Mouse (Mus musculus): ENCODE measurements around the gene Anapc2. TPM values are rescaled to one million over a fixed set of nuclear protein-coding genes. Genes with fewer than 3 reads are reported as not detected.

Anapc2 gene
- 99.7 TPM for polyA plus RNA-seq (2021)

DNA sequence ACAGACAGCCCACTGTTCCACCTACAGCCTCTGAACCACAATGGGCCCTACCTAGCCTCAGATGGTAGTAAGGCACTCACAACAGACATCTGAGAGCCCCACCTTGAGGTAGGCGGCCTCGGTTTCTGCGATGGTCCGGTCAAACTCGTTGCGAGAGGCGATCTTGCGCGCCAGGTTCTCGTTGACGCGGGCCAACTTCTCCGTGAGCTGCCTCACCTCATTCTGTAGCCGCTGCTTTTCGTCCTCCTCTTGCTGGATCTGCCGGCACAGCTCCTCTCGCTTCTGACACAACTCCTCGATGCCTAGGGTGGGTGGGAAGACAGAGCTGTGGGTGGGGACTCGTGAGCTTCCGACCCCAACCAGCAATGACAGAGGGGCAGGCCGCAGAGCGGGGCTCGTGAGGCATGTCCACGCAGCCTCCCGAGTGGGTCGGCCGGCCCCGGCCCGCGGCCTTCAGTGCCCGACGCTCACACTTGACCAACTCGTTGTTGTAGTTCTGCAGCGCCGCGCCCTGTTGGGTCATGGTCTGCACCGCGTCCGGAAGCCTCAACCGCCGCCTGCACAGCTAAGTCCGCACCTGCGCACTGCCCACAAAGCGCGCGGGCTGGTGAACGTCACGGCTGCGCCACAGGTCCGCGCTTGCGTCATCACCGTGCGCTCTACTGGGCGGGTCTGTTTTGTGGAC, at the start of gene Anapc2, which contains the start of gene Ssna1:
Gene Anapc2 (plus strand): TSS at position 652 of the 685 bp plus-strand sequence.
Gene Ssna1 (minus strand): TSS at position 612 of the 685 bp plus-strand sequence.
- in situ Hi-C loops (cut with MboI; ENCODE audit: low pct_unique_long_range_greater_than_20kb): no loop called here
- ATAC-seq: peak; percentile 79

DNA sequence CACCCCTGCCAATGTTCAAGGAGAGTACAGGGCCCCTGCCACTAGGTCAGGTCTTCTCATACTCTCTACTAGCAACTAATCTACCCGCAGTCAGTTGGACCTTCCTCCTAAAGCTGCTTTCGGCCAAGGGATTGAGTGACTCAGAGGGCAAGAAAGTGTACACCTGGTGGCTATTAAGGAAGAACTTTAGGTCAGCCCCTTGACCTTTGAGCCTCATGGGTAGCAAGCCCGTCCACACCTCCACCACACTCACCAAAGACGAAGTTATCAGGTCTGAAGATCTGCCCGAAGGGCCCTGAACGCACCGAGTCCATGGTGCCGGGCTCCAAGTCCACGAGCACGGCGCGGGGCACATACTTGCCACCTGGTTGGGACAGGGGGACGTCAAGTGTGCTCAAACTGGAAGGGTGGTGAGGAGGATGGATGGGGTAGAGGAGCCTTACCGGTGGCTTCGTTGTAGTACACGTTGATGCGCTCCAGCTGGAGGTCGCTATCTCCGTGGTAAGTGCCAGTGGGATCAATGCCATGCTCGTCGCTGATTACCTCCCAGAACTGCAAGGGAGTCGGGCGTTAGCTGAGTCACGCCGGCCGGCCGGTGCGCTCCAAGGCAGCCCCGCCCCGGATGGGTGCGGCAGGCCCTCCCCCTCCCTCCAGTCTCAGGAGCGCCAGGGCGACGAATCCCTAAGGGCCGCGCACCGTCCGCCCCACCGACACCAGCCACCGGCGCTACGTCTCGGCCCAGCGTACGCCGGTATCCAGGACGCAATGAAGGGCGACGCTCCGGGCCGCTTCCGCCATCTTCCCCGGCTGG, 48.4 kb upstream of the Anapc2 start:
- in situ Hi-C loops (cut with MboI; ENCODE audit: low pct_unique_long_range_greater_than_20kb): no loop called here
- TF ChIP-seq CTCF (IDR thresholded peaks at IDR 0.05): no peak

More for the DNA sequence above, at the start of gene Anapc2, which contains the start of gene Ssna1:
- TF ChIP-seq CTCF (IDR thresholded peaks at IDR 0.05): no peak
- DNase-seq (ENCODE audit: low read depth, low spot score): peak; percentile 71
- no peaks in the 10 kb centered on the region for H3K27me3 ChIP-seq
- ChIA-PET CTCF (interaction anchor here (0.9 to 2.4 kb wide), 9 partner anchors 11 to 75 kb away, joined by 3 to 10 read pairs (median 4); partner anchors contain the start of genes Tmem203 and Tor4a), POLR2A (interaction anchor here (1.4 to 3.8 kb wide), 4 partner anchors 8 to 19 kb away, joined by 3 to 34 read pairs (median 13); partner anchors contain the start of genes Tmem203 and Tprn)

DNA sequence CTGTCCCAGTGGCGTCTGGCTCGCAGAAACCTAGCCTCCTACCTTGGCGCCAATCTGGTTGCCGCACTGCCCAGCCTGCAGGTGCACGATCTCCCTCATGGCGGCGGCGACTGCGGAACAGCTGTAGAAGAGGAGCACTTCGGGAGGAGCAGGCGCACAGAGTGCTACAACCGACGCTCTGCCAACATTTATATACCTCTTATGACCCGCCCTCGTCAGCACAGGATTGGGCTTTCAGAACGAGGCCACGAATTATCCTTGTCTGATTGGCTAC, 47.8 kb upstream of the Anapc2 start, which contains the start of gene Tubb4b:
Gene Tubb4b (minus strand): TSS at position 211 of the 274 bp plus-strand sequence.
- CTCF ChIA-PET: interaction anchor here (1.7 kb wide), 1 partner anchor 30 kb away, joined by 3 read pairs; no protein-coding TSS in a partner anchor
- no peaks in the 10 kb centered on the region for H3K27me3 ChIP-seq
- DNase-seq (ENCODE audit: low read depth, low spot score) (no peak), ATAC-seq (no peak)
- in situ Hi-C loops (cut with MboI; ENCODE audit: low pct_unique_long_range_greater_than_20kb): no loop called here
- no peak for TF ChIP-seq CTCF (IDR thresholded peaks at IDR 0.05)
- POLR2A ChIA-PET: interaction anchor here (1.5 to 2.2 kb wide), 3 partner anchors 11 to 41 kb away, joined by 3 to 8 read pairs (median 5); no protein-coding TSS in a partner anchor

More for the DNA sequence above, 48.4 kb upstream of the Anapc2 start:
- DNase-seq (ENCODE audit: low read depth, low spot score): peak; percentile 15
- ATAC-seq: peak; percentile 31
- H3K27me3 ChIP-seq: no peaks in the 10 kb centered on the region
- ChIA-PET CTCF (interaction anchor here (1.7 kb wide), 1 partner anchor 30 kb away, joined by 3 read pairs; no protein-coding TSS in a partner anchor), POLR2A (interaction anchor here (0.7 to 2.2 kb wide), 4 partner anchors 11 to 1128 kb away, joined by 3 to 8 read pairs (median 6); no protein-coding TSS in a partner anchor)

DNA sequence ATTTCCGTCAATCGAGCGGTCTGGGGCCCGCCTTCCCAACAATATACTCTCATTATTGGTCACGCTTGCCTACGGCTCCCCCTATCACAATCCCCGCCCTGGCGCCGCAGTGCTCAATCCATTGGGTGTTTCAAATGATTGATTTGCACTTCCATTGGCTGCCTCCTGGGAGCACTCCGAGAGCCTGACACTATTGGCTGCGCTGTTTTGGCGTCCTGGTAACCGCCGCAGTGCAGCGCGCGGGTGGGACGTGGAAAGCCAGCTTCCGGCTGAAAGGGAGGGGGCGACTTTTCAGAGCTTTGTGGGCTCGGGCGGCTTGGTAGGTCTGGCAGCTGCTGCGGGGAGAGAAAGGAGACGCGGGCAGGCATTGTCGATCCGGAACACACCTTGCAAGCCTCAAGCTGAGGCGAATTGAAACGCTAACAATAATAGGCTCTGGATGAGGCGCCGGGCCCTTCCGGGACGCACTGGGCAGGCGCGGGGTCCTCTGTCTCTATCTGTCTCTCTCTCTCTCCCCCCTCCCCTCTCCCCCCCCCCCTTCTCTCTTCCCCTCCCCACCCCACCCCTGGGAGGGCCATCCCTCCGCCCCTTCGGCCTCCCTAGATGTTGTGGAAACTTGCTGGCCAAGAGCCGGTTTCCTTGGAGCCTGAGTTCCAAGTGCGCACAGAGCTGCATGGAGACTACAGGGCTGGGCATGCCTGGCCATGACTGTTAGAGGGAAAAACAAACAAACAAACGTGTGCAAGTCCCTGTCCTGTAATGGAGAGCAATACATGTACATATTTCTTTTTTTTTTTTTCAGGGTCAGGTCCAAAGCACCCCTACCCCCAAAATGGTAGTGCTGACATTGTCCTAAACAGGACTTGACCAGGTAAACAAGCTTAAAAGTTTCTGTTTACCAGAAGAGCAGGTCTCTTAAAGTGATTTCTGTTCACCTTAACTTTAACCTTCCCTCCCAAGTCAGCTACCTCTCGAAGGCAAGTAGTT, 47.2 kb upstream of the Anapc2 start:
- no peaks in the 10 kb centered on the region for H3K27me3 ChIP-seq
- no peak for TF ChIP-seq CTCF (IDR thresholded peaks at IDR 0.05)
- ChIA-PET POLR2A (interaction anchor here (1.3 to 2.2 kb wide), 3 partner anchors 15 to 42 kb away, joined by 3 to 8 read pairs (median 5); no protein-coding TSS in a partner anchor), CTCF (interaction anchor here (1.7 kb wide), 1 partner anchor 31 kb away, joined by 3 read pairs; no protein-coding TSS in a partner anchor)
- DNase-seq (ENCODE audit: low read depth, low spot score): peak; percentile 97
- ATAC-seq: peak; percentile 85
- in situ Hi-C loops (cut with MboI; ENCODE audit: low pct_unique_long_range_greater_than_20kb): no loop called here

GRCm38 (mm10) chr2:25225811-25226379, 46.4 kb upstream of the Anapc2 start:
- in situ Hi-C loops (cut with MboI; ENCODE audit: low pct_unique_long_range_greater_than_20kb): no loop called here
- no peak for ATAC-seq
- TF ChIP-seq CTCF (IDR thresholded peaks at IDR 0.05): no peak
- ChIA-PET POLR2A (interaction anchor here (0.6 to 1.3 kb wide), 3 partner anchors 15 to 41 kb away, joined by 3 to 4 read pairs (median 3); no protein-coding TSS in a partner anchor), CTCF (interaction anchor here (3.4 kb wide), 1 partner anchor 32 kb away, joined by 25 read pairs; no protein-coding TSS in a partner anchor)
- no peak for DNase-seq (ENCODE audit: low read depth, low spot score)
- peaks cover 5% of the 10 kb centered on the region for H3K27me3 ChIP-seq

DNA sequence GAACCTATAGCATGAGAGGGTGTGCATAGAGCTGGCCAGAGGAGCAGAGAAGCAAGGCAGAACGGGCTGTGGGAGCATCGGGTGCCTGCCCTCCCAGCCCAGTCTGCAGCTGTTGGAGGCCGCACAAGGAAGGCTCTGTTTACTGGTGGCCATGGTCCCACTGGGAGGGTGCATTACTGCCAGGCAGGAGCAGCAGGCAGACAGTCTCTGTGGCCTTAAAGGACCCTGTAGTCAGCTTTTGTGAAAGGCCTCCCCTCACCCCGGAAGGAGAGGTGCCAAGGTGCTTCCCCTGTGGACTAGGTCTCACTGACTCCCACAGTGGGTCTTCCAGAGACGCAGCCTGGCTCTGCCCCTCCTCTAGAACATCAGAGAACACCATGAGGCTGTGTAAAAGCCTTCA, 45.4 kb upstream of the Anapc2 start:
- in situ Hi-C loops (cut with MboI; ENCODE audit: low pct_unique_long_range_greater_than_20kb): no loop called here
- DNase-seq (ENCODE audit: low read depth, low spot score) (no peak), ATAC-seq (no peak)
- POLR2A ChIA-PET: interaction anchor here (0.7 to 1.5 kb wide), 3 partner anchors 18 to 38 kb away, joined by 4 to 13 read pairs (median 5); no protein-coding TSS in a partner anchor
- no peak for TF ChIP-seq CTCF (IDR thresholded peaks at IDR 0.05)
- peaks cover 15% of the 10 kb centered on the region for H3K27me3 ChIP-seq
- CTCF ChIA-PET: interaction anchor here (1.7 to 3.4 kb wide), 7 partner anchors 16 to 38 kb away, joined by 4 to 34 read pairs (median 16); partner anchors contain the start of genes Nelfb, Tmem203 and Tor4a

- in situ Hi-C loops (cut with MboI; ENCODE audit: low pct_unique_long_range_greater_than_20kb): no loop called here
- no peak for TF ChIP-seq CTCF (IDR thresholded peaks at IDR 0.05)
- DNase-seq (ENCODE audit: low read depth, low spot score) (no peak), ATAC-seq (no peak)
- H3K27me3 ChIP-seq: peaks cover 16% of the 10 kb centered on the region
- POLR2A ChIA-PET: interaction anchor here (0.7 to 1.5 kb wide), 4 partner anchors 19 to 51 kb away, joined by 4 to 13 read pairs (median 4); no protein-coding TSS in a partner anchor
- CTCF ChIA-PET: interaction anchor here (1.1 to 3.4 kb wide), 15 partner anchors 10 to 251 kb away, joined by 3 to 34 read pairs (median 10); partner anchors contain the start of genes AL732309.1, Nelfb, Rnf224 and Tmem203
Observed at GRCm38 (mm10) chr2:25227406-25227805, 44.9 kb upstream of the Anapc2 start.

DNA sequence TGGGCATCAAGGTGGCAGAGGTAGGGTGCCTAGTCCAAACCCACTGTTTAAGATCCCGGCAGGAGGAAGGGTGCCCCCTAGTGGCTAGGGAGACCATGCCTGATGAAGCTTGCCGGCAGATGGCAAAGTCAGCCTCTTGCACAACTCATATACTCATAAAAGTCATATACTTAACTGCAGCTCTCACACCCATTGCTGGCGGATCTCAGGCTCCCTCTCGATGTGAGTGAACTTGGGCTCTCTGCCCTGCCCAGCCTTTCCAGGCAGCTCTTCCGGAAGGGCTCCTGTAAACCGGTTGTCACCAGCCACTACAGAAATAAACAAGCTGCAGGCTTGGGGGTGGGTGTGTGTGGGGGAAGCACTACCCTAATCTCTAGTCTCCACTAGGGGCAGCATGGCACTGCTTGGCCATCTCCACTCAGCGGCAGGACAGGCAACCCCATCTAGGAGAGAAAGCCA, 43.8 kb upstream of the Anapc2 start:
- TF ChIP-seq CTCF (IDR thresholded peaks at IDR 0.05): no peak
- POLR2A ChIA-PET: interaction anchor here (0.7 to 1.1 kb wide), 2 partner anchors 34 to 52 kb away, joined by 4 read pairs; no protein-coding TSS in a partner anchor
- in situ Hi-C loops (cut with MboI; ENCODE audit: low pct_unique_long_range_greater_than_20kb): no loop called here
- CTCF ChIA-PET: interaction anchor here (0.6 to 3.4 kb wide), 30 partner anchors 8 to 250 kb away, joined by 3 to 34 read pairs (median 6); partner anchors contain the start of genes AL732309.1, Anapc2, Nelfb and Rnf224
- ATAC-seq (peak; percentile 11), DNase-seq (ENCODE audit: low read depth, low spot score) (peak; percentile 50)
- peaks cover 20% of the 10 kb centered on the region for H3K27me3 ChIP-seq

All from Patski (cell line).